In genomic region chr2:157474269-157474729, GRCm38 (mm10) we compare ENCODE assay signal across 13 mouse cellular contexts. TPM values are rescaled to one million over a fixed set of nuclear protein-coding genes. Genes with fewer than 3 reads are reported as not detected.
A peak's percentile ranks its signal among the peaks of the same experiment; 100 is the strongest.
DNase-seq lines count a peak whose midpoint lies in the region; ATAC-seq and TF ChIP-seq lines count a peak whose summit lies in the region.
"Had no signal": no experiment of that assay in that cellular context is flagged by ENCODE, and none has a peak within 500 bp of the region (broad histone marks: within the 10 kb centered on the region; RNA-seq: fewer than 3 reads in every experiment).

No protein-coding gene starts in this region.

- H3K27me3 ChIP-seq in liver, embryonic 12.5 days (replicated peaks), result peaks cover 9% of the 10 kb centered on the region; the same call in 1 of the 2 replicates
- no peaks in the 10 kb centered on the region for H3K27me3 ChIP-seq in liver, postnatal 0 days (ENCODE audit: insufficient read depth, low read length)
- no peaks in the 10 kb centered on the region for H3K27me3 ChIP-seq in forebrain, embryonic 15.5 days
- no peaks in the 10 kb centered on the region for H3K27me3 ChIP-seq in limb, embryonic 13.5 days
- H3K27me3 ChIP-seq in neural tube, embryonic 15.5 days (replicated peaks), result no peaks in the 10 kb centered on the region

- H3K4me2 ChIP-seq in liver, embryonic 12.5 days, result no peak overlapping the region; the same call in 1 of the 2 replicates
- no peak overlapping the region for H3K4me2 ChIP-seq in liver, postnatal 0 days (ENCODE audit: low read depth, low read length)
- no peak overlapping the region for H3K4me2 ChIP-seq in forebrain, embryonic 15.5 days (replicated peaks)
- no peak overlapping the region for H3K4me2 ChIP-seq in limb, embryonic 13.5 days (replicated peaks)
- H3K4me2 ChIP-seq in neural tube, embryonic 15.5 days, result no peak overlapping the region

- TF ChIP-seq EP300 in liver, postnatal 0 days (IDR thresholded peaks at IDR 0.05; ENCODE audit: low read depth), result no peak

- no peak for TF ChIP-seq CTCF in liver, postnatal 0 days (IDR thresholded peaks at IDR 0.05; ENCODE audit: low read depth)

- 31% methylated on average over 6 of the region's 6 CpGs for WGBS in liver, embryonic 12.5 days (ENCODE audit: insufficient replicate concordance)
- 46% methylated on average over 6 of the region's 6 CpGs for WGBS in liver, postnatal 0 days (ENCODE audit: insufficient replicate concordance)
- 21% methylated on average over 6 of the region's 6 CpGs for WGBS in forebrain, embryonic 15.5 days
- WGBS in limb, embryonic 13.5 days, result 4% methylated on average over 6 of the region's 6 CpGs
- WGBS in neural tube, embryonic 15.5 days, result 10% methylated on average over 6 of the region's 6 CpGs

- H3K9ac ChIP-seq in liver, embryonic 12.5 days, result no peak overlapping the region
- H3K9ac ChIP-seq in liver, postnatal 0 days (replicated peaks), result no peak overlapping the region
- 0 out of 2 replicates have a peak overlapping the region, but pooled peaks have one; percentile 16 for H3K9ac ChIP-seq in forebrain, embryonic 15.5 days (replicated peaks)
- H3K9ac ChIP-seq in limb, embryonic 13.5 days, result 0 out of 2 replicates have a peak overlapping the region, but pooled peaks have one; percentile 1
- H3K9ac ChIP-seq in neural tube, embryonic 15.5 days (replicated peaks), result no peak overlapping the region

- no peak for DNase-seq in liver, postnatal 0 days
- DNase-seq in B cell, adult 2 months, result no peak
- no peak for DNase-seq in MN1 (ENCODE audit: low spot score)
- no peak for DNase-seq in lung, postnatal 25 days (ENCODE audit: low spot score)
- DNase-seq: cerebellum, adult 9-11 months; gastrocnemius, postnatal 14 days; right cerebral cortex, postnatal 25 days; thymus, postnatal 25 days had no signal

- H3K27ac ChIP-seq in liver, embryonic 12.5 days, result peak overlapping the region; percentile 34; the same call in 1 of the 2 replicates
- H3K27ac ChIP-seq in liver, postnatal 0 days (ENCODE audit: low read depth), result no peak overlapping the region
- peak overlapping the region; percentile 95 for H3K27ac ChIP-seq in forebrain, embryonic 15.5 days (replicated peaks)
- H3K27ac ChIP-seq in limb, embryonic 13.5 days, result peak overlapping the region; percentile 69
- H3K27ac ChIP-seq in neural tube, embryonic 15.5 days (replicated peaks), result peak overlapping the region; percentile 82

- H3K36me3 ChIP-seq in liver, embryonic 12.5 days, result peaks cover 9% of the 10 kb centered on the region
- H3K36me3 ChIP-seq in liver, postnatal 0 days (replicated peaks; ENCODE audit: insufficient read depth, low read length), result no peaks in the 10 kb centered on the region
- H3K36me3 ChIP-seq in forebrain, embryonic 15.5 days, result peaks cover 15% of the 10 kb centered on the region
- peaks cover 20% of the 10 kb centered on the region for H3K36me3 ChIP-seq in limb, embryonic 13.5 days
- peaks cover 14% of the 10 kb centered on the region for H3K36me3 ChIP-seq in neural tube, embryonic 15.5 days

- peaks cover 6% of the 10 kb centered on the region; the same call in 1 of the 2 replicates for H3K4me1 ChIP-seq in liver, embryonic 12.5 days
- H3K4me1 ChIP-seq in liver, postnatal 0 days (ENCODE audit: insufficient read depth), result no peaks in the 10 kb centered on the region
- peaks cover 53% of the 10 kb centered on the region for H3K4me1 ChIP-seq in forebrain, embryonic 15.5 days
- peaks cover 75% of the 10 kb centered on the region for H3K4me1 ChIP-seq in limb, embryonic 13.5 days
- H3K4me1 ChIP-seq in neural tube, embryonic 15.5 days, result peaks cover 62% of the 10 kb centered on the region

- ATAC-seq in liver, embryonic 12.5 days, result no peak
- no peak for ATAC-seq in liver, postnatal 0 days
- ATAC-seq in forebrain, embryonic 15.5 days (replicated peaks), result no peak
- ATAC-seq in limb, embryonic 13.5 days (ENCODE audit: low FRiP score, low read depth), result peak; percentile 25; the same call in 1 of the 2 replicates
- no peak for ATAC-seq in neural tube, embryonic 15.5 days (ENCODE audit: low FRiP score)
- ATAC-seq: inflammation-experienced regulatory T-cells, adult 6 months had no signal

- H3K4me3 ChIP-seq in liver, embryonic 12.5 days, result no peak overlapping the region
- H3K4me3 ChIP-seq in liver, postnatal 0 days (ENCODE audit: low read depth, low read length), result no peak overlapping the region
- H3K4me3 ChIP-seq in forebrain, embryonic 15.5 days, result no peak overlapping the region
- H3K4me3 ChIP-seq in limb, embryonic 13.5 days, result no peak overlapping the region
- no peak overlapping the region for H3K4me3 ChIP-seq in neural tube, embryonic 15.5 days (replicated peaks)

- H3K9me3 ChIP-seq in liver, embryonic 12.5 days (replicated peaks), result no peaks in the 10 kb centered on the region
- H3K9me3 ChIP-seq in liver, postnatal 0 days (ENCODE audit: low read length), result no peaks in the 10 kb centered on the region
- no peaks in the 10 kb centered on the region for H3K9me3 ChIP-seq in forebrain, embryonic 15.5 days
- H3K9me3 ChIP-seq in limb, embryonic 13.5 days, result no peaks in the 10 kb centered on the region
- no peaks in the 10 kb centered on the region for H3K9me3 ChIP-seq in neural tube, embryonic 15.5 days (replicated peaks)

RNA-seq across cellular contexts. Expression of gene Src, which starts 56.1 kb away (rescaled TPM):
- 4.5 TPM in 2 replicates for polyA plus RNA-seq in liver, embryonic 12.5 days (2016; fragmentation: Nextera tagmentation; extraction: Ambion mirVana)
- 1.6 and 1.8 TPM in 2 replicates for polyA plus RNA-seq in liver, postnatal 0 days (2015; fragmentation: Nextera tagmentation; extraction: Ambion mirVana)
- polyA plus RNA-seq in forebrain, embryonic 15.5 days (2015; fragmentation: Nextera tagmentation; extraction: Ambion mirVana), result 35.6 and 37.9 TPM in 2 replicates
- 20.8 and 22.4 TPM in 2 replicates for polyA plus RNA-seq in limb, embryonic 13.5 days (2015; fragmentation: Nextera tagmentation; extraction: Ambion mirVana)
- polyA plus RNA-seq in neural tube, embryonic 15.5 days (2015; fragmentation: Nextera tagmentation; extraction: Ambion mirVana), result 25.4 and 33.0 TPM in 2 replicates

Comparison
In these comparisons a context has a peak if more than half of its experiments do, and no peak if none do; other contexts are left out.
1. H3K9ac ChIP-seq: peak in forebrain, embryonic 15.5 days (single experiment) and limb, embryonic 13.5 days (single experiment); none in liver, embryonic 12.5 days (single experiment), liver, postnatal 0 days (single experiment) and neural tube, embryonic 15.5 days (single experiment).